Mouse (Mus musculus): Measurements from ENCODE around the gene Hist1h2ac. TPM values are rescaled to one million over a fixed set of nuclear protein-coding genes. Genes with fewer than 3 reads are reported as not detected.
"Not testable (repeated sequence)": the region's sequence is repeated elsewhere in the genome, so short reads cannot be mapped to it uniquely, and the experiment has no call there.

Hist1h2ac gene
- 3.8 and 6.0 TPM in 2 replicates for total RNA-seq (2014; fragmentation: Nextera tagmentation)
- total RNA-seq (2017), result 56.0 and 87.4 TPM in 2 replicates

- ATAC-seq (replicated peaks; ENCODE audit: low FRiP score, low TSS enrichment, poor library complexity, severe bottlenecking), result peak; percentile 88
These were observed at the start of gene Hist1h2ac, which contains the start of gene Hist1h2bc for GRCm38 (mm10) chr13:23683755-23684281. Gene Hist1h2ac, minus strand, starts transcription at chr13:23683948. Gene Hist1h2bc, plus strand, starts transcription at chr13:23684199.

DNA sequence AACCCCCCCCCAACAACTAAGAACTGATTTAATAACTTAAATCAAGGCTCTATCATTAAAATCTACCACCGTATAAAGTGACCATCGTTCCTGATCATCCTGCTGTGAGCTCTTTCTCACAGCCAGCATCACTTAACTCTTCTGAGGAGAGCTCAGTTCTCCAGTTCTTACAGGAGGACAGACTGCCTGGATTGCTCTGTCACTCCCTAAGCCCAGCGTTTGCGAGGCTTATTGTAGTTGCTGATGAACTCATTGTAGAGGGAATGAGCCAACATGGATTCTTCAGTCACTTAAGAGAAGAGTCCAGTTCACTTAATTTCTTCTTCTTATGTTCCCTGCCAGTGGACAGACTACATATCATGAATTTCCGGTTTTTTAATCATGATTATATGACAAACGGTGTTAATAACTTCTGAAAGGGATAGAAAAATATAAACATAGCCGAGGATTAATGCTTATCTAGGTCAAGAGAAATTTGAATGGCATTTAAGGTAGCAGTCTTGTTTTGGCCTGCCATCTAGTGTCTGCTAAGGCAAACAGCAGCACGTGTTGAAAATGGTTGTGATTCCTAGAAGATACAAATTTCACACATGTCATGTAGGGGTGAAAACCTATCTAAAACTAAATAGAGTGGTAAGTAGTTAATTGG is 48.5 kb upstream of the Hist1h2ac start:
- ATAC-seq (replicated peaks; ENCODE audit: low FRiP score, low TSS enrichment, poor library complexity, severe bottlenecking), result peak; percentile 75; the same call in 1 of the 2 replicates

DNA sequence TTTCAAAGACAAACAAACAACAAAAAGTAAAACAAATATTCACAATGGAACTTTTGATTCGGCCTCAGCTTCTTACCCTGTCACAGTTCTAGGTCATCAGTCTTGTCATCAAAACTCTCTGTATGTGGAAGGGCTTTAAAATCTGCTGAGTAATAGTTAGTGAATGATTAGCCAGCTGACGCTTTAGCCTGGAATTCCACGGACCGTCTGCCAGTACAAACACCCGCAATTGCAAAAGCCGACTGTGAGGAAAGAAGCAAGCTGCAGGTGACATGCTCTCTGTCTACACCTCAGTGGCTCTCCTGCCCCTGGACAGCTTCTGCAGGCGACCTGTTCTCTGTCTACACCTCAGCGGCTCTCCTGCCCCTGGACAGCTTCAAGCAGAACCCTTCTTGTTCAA is 46.7 kb upstream of the Hist1h2ac start:
- no peak for ATAC-seq (replicated peaks; ENCODE audit: low FRiP score, low TSS enrichment, poor library complexity, severe bottlenecking)

DNA sequence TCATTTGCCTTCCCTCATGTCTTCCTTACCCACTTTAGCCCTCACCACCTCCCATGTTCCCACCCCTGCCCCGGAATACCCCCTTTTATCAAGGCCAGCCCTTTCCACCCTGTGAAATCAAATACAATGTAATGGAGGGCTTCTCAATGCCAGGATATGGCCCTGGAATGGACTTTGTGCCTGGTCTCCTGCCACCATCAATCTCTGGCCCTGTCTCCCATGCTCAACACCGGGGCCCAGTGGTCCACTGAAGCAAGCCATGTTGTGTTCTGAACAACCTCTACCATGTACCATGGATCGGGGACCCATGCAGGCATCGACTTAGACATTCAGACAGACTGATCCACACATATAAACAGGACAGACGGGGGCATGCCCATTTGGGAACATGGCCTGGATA is 46.0 kb upstream of the Hist1h2ac start:
- no peak for ATAC-seq (replicated peaks; ENCODE audit: low FRiP score, low TSS enrichment, poor library complexity, severe bottlenecking)

DNA sequence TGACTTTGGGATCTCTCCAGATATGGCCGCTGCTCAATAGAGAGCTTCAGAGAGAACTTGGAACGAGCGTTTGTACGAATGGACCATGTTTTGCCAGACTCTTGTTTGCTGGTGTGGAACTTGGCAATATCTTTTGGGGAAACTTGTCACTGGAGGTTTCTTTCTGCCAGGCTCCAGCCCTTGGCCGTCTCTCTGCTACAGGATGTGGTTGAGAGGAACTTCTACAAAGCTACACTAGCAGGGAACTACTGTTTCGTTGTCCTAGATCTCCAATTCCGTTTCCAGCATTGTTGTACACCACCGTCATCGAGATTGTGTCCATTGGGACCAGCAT is 45.4 kb upstream of the Hist1h2ac start:
- ATAC-seq (replicated peaks; ENCODE audit: low FRiP score, low TSS enrichment, poor library complexity, severe bottlenecking), result no peak

GRCm38 (mm10) chr13:23728472-23729191 is 44.9 kb upstream of the Hist1h2ac start:
- no peak for ATAC-seq (replicated peaks; ENCODE audit: low FRiP score, low TSS enrichment, poor library complexity, severe bottlenecking)

DNA sequence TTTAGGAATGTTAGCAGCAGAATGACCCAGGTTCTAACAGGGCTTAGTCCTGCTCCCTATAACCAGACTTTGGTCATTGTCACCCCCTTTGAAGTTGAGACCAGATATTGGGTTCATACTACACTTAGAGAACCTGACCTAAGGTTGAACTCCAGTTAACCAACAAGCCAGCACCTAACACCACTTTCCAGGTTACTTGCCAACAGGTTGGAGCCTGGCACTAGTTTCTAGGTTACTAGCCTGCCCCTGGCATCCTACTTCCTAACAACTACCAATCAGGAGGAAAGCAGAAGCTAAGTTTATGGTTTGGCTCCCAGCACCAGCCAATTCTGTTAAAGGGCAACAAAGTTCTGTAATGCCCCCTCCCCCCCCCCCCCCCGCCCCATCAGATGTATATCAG is 41.5 kb upstream of the Hist1h2ac start:
- no peak for ATAC-seq (replicated peaks; ENCODE audit: low FRiP score, low TSS enrichment, poor library complexity, severe bottlenecking)

- ATAC-seq (replicated peaks; ENCODE audit: low FRiP score, low TSS enrichment, poor library complexity, severe bottlenecking), result peak; percentile 52; the same call in 1 of the 2 replicates
These were observed 40.5 kb upstream of the Hist1h2ac start for GRCm38 (mm10) chr13:23724239-23724638.

DNA sequence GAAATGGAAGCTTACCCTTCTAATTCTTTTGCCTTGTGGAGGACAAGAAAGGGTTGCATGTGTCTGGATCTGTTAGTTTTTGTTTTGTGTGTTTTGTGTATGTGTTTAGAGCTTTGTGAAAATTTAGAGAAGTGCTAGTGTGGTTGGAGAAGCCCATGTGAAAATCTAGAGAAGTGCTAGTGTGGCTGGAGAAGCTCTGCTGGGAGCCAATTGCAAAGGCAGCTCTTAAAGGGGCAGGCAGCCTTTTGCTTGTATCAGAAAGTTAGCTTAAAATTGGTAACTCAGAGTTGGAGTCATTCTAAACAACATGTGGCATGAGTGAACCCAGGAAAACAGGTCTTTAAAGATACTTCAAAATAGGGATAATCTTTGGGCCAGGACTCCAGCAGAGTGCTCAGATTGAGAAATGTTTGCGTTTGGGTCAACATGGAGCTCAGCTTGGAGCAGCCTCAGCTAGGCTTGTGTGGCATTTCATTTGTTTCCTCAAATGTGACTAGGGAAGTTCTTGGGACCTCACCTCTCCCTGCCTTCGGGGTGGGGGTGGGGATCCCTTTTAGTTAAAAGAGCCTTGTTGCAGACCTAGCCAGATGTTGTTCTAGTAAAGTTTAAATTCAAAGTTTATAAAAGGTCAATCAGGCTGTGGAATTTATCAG is 34.0 kb upstream of the Hist1h2ac start:
- ATAC-seq (replicated peaks; ENCODE audit: low FRiP score, low TSS enrichment, poor library complexity, severe bottlenecking), result not testable (repeated sequence)

DNA sequence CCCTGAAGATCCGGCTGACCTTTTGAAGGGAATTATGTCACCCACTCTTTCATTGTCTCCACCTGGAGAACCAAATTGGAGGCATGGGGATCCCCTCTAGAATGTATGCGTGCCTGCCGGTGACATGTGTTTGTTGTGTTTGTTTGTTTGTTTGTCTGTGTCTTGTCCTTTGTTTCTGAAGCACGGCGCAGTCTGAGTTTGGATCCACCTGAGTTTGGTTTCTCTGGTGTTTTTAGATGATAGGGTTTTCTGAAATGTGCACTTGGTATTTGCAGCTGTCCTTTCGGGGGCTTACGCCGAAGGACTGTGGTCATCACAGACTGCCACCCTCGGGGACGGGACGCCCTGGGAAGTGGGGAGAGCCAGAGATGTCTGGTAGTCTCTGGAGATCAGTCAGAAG is 33.4 kb upstream of the Hist1h2ac start:
- ATAC-seq (replicated peaks; ENCODE audit: low FRiP score, low TSS enrichment, poor library complexity, severe bottlenecking), result no peak

- no peak for ATAC-seq (replicated peaks; ENCODE audit: low FRiP score, low TSS enrichment, poor library complexity, severe bottlenecking)
These were observed 32.7 kb upstream of the Hist1h2ac start for GRCm38 (mm10) chr13:23716261-23717042.

DNA sequence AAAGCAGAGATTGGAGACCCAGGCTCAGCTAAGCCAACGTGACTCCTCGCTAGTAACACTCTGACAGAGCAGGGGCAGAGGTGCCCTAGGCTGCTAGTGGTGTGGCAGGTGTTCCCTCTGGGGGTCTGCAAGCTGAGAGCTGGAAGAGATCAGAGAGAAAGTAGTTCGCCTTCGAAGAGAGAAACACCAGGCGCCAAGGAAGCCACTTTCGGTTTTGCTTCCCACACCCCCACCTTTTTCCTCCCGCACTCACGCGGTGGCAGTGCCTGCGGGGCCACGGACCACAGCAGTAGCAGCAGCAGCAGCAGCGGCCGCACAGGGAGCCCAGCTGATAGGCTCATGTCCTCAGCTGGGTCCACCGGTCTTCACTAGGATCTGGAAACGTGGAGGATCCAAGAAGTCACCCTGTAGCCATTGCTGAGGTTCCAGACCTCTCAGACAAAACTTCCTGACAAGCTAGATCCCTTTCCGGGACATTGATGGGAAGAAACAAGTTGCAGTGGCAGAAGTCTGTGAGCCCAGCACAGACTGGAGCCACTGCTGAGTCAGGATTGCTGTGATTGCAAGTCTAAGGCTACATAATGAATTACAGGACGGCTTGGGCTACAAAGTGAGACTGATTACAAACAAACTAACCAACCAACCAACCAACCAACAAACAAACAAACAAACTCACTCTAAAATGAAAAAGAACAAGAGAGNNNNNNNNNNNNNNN is 26.8 kb upstream of the Hist1h2ac start, which contains the start of gene Hfe:
TSS of gene Hfe (minus strand) at position 481 of the 716 bp plus-strand sequence.
- peak; percentile 73 for ATAC-seq (replicated peaks; ENCODE audit: low FRiP score, low TSS enrichment, poor library complexity, severe bottlenecking)

GRCm38 (mm10) chr13:23709714-23710373 is 26.1 kb upstream of the Hist1h2ac start:
- ATAC-seq (replicated peaks; ENCODE audit: low FRiP score, low TSS enrichment, poor library complexity, severe bottlenecking), result no peak

DNA sequence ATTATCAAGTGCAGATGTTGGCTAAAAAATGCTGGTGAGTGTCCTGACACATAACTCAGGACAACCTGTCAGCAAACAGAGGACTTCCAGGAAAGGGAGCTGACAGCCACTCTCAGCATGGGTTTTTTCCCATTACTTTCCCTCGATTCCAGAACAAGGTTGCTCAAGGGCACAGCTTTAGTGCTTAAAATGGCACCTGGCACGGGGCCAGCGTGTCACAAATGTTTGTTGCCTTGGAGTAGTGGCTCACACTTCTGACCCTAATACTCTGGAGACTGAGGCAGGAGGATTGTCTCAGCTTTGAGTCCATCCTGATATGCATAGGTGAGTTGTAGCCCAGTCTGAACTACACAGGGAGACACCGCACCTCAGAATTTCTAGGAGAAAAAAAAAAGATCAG is 24.9 kb upstream of the Hist1h2ac start:
- ATAC-seq (replicated peaks; ENCODE audit: low FRiP score, low TSS enrichment, poor library complexity, severe bottlenecking), result no peak

DNA sequence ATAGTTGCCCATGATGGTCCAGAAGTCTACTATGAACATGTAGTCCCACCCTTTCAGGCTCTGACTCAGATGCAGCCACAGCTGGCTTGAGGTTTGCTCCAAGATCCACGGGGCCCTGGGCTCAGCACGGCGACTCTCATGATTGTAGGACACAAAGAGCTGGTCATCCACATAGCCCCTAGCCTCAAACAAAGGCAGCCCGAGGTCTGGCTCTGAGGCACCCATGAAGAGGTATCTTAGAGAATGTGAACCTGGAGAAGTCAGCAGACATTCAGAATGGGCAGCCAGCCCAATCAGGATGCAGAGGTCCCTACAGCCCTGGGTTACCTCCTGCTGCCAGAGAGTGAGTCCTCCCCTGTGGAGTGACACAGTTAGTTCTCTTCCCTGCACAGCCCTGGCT is 24.3 kb upstream of the Hist1h2ac start:
- no peak for ATAC-seq (replicated peaks; ENCODE audit: low FRiP score, low TSS enrichment, poor library complexity, severe bottlenecking)

- ATAC-seq (replicated peaks; ENCODE audit: low FRiP score, low TSS enrichment, poor library complexity, severe bottlenecking), result no peak
These were observed 23.0 kb upstream of the Hist1h2ac start for GRCm38 (mm10) chr13:23706771-23707170.

GRCm38 (mm10) chr13:23705751-23706356 is 22.1 kb upstream of the Hist1h2ac start:
- no peak for ATAC-seq (replicated peaks; ENCODE audit: low FRiP score, low TSS enrichment, poor library complexity, severe bottlenecking)

DNA sequence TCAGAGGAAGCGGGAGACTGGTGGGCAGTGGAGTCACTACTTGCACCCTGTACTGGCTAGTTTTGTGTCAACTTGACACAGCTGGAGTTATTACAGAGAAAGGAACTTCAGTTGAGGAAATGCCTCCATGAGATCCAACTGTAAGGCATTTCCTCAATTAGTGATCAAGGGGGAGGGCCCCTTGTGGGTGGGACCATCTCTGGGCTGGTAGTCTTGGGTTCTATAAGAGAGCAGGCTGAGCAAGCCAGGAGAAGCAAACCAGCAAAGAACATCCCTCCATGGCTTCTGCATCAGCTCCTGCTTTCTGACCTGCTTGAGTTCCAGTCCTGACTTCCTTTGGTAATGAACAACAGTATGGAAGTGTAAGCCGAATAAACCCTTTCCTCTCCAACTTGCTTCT is 19.1 kb upstream of the Hist1h2ac start:
- ATAC-seq (replicated peaks; ENCODE audit: low FRiP score, low TSS enrichment, poor library complexity, severe bottlenecking), result not testable (repeated sequence)

All from megakaryocyte-erythroid progenitor cell, adult 5-6 weeks (primary cell).